Mouse (Mus musculus) CD4-positive, CD25-positive, alpha-beta regulatory T cell (primary cell): ENCODE results near the gene Lrrc47. TPM values are rescaled to one million over a fixed set of nuclear protein-coding genes. Genes with fewer than 3 reads are reported as not detected.

Experiments used
- polyA plus RNA-seq: library from polyadenylated mRNA; unstranded; fragments of 100-300 nt; shearing (Covaris generic); gene quantifications from one replicate; pipeline ENCODE4 v1.2.1, GENCODE M21; 2017

Lrrc47 gene
- polyA plus RNA-seq = 57.1 TPM

GRCm38 (mm10) chr4:154011646-154012089 is at the start of gene Lrrc47:
TSS of gene Lrrc47 (plus strand) at chr4:154011731.

GRCm38 (mm10) chr4:153974431-153975291 is 36.9 kb upstream of the Lrrc47 start, which contains the start of the genes Dffb and Cep104:
TSS of gene Dffb (minus strand) at chr4:153975126.
TSS of gene Cep104 (plus strand) at chr4:153975194.

GRCm38 (mm10) chr4:154025641-154026440 is 14.3 kb downstream of the Lrrc47 start, which contains the start of gene Smim1:
TSS of gene Smim1 (minus strand) at chr4:154026230.

GRCm38 (mm10) chr4:154042577-154042976 is 31.0 kb downstream of the Lrrc47 start, which contains the start of gene Ccdc27:
TSS of gene Ccdc27 (minus strand) at chr4:154042677.

Other genes with a start within 250 kb of the Lrrc47 start
- 74.9 TPM for gene A430005L14Rik, start 54.5 kb upstream of the Lrrc47 start, polyA plus RNA-seq
- gene Dffb, start 36.6 kb upstream of the Lrrc47 start, polyA plus RNA-seq = 23.0 TPM
- 13.5 TPM for gene Cep104, start 36.5 kb upstream of the Lrrc47 start, polyA plus RNA-seq
- gene Smim1, start 14.5 kb downstream of the Lrrc47 start, polyA plus RNA-seq = 0.18 TPM
- not detected for gene Ccdc27, start 30.9 kb downstream of the Lrrc47 start, polyA plus RNA-seq
- gene Trp73, start 128.5 kb downstream of the Lrrc47 start, polyA plus RNA-seq = not detected
- 38.4 TPM for gene Wrap73, start 130.6 kb downstream of the Lrrc47 start, polyA plus RNA-seq
- 376 TPM for gene Tprgl, start 148.9 kb downstream of the Lrrc47 start, polyA plus RNA-seq
- gene Megf6, start 159.0 kb downstream of the Lrrc47 start, polyA plus RNA-seq = 0.38 TPM